Mouse (Mus musculus): ENCODE measurements around the gene Cdk5r2. TPM values are rescaled to one million over a fixed set of nuclear protein-coding genes. Genes with fewer than 3 reads are reported as not detected.
A peak's percentile ranks its signal among the peaks of the same experiment; 100 is the strongest.

Gene Cdk5r2
- polyA plus RNA-seq, 1 experiment from 2014 or later, result 0.47 TPM

DNA sequence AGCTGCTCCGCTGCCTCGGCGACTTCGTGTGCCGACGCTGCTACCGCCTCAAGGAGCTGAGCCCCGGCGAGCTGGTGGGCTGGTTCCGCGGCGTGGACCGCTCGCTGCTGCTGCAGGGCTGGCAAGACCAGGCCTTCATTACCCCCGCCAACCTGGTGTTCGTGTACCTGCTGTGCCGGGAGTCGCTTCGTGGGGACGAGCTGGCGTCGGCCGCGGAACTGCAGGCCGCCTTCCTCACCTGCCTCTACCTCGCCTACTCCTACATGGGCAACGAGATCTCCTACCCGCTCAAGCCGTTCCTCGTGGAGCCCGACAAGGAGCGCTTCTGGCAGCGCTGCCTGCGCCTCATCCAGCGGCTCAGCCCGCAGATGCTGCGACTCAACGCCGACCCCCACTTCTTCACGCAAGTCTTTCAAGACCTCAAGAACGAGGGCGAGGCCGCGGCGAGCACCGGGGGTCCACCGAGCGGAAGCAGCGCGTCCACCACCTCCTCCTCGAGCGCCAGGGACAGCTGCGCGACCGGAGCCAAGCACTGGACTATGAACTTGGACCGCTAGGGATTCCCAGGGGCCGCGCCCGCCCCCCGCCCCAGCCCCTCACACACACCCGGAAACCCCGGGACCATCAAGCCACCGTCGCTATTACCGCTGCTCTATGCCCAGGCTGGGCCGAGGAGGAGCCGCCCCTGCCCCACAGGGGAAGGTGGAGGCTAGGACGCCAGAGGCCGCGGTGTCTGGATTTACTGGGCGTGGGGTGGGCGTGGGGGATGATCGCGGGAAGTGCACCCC lies 1.1 kb downstream of the Cdk5r2 start:
- peak overlapping the region; percentile 99 for H3K4me2 ChIP-seq (replicated peaks)

DNA sequence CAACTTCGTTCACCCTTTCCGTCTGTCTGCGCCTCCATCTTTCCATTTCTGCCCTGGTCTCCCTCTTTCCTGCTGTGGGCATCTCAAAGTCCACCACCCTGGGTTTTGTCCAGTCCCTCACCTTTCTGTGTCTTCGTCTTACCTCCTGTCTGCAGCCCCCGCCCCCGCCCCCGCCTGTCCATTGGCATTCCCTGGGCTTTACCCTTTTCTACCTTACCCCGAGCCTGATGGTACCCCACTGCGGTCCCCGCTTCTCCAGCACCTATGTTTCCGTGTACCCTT lies 1.6 kb downstream of the Cdk5r2 start:
- H3K4me3 ChIP-seq, result peak overlapping the region; percentile 70
- H3K9me3 ChIP-seq, result no peaks in the 10 kb centered on the region
- ATAC-seq (ENCODE audit: insufficient number of reproducible peaks, insufficient read depth, low FRiP score, low TSS enrichment), result no peak
- peaks cover 19% of the 10 kb centered on the region for H3K4me1 ChIP-seq
- under 1% methylated on average over 11 of the region's 11 CpGs for WGBS
- H3K27ac ChIP-seq, result no peak overlapping the region
- no peaks in the 10 kb centered on the region for H3K36me3 ChIP-seq
- H3K27me3 ChIP-seq, result peaks cover 87% of the 10 kb centered on the region
- peak overlapping the region; percentile 99; the same call in 1 of the 2 replicates for H3K4me2 ChIP-seq (replicated peaks)
- no peak overlapping the region for H3K9ac ChIP-seq

More for the DNA sequence above, 1.1 kb downstream of the Cdk5r2 start:
- ATAC-seq (ENCODE audit: insufficient number of reproducible peaks, insufficient read depth, low FRiP score, low TSS enrichment), result no peak
- Histone ChIP-seq H3K9ac (peak overlapping the region; percentile 58), H3K27me3 (peaks cover 92% of the 10 kb centered on the region), H3K36me3 (no peaks in the 10 kb centered on the region), H3K9me3 (no peaks in the 10 kb centered on the region), H3K27ac (no peak overlapping the region), H3K4me1 (peaks cover 19% of the 10 kb centered on the region), H3K4me3 (peak overlapping the region; percentile 70)
- under 1% methylated on average over 74 of the region's 74 CpGs for WGBS

DNA sequence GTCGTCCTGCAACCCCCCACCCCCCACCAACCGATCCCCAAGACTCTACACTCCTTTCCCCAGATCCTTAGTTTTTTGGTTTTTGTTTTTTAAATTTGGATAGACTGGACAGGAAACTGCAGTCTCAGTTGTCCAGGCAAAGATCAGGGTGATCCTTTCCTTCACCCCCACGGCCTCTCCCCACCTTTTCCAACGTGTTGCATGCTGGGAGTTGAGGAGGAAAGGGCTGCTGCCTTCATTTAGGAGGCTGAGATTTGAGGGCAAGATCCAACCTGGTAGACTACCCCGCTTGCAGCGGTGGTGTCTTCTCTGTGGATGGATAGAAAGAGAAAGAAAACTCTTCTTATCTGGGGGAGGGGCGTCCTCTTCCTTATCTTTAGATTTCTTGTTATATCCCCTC lies 2.1 kb downstream of the Cdk5r2 start:
- no peak overlapping the region for H3K9ac ChIP-seq
- WGBS, result 3% methylated on average over 7 of the region's 7 CpGs
- H3K4me2 ChIP-seq (replicated peaks), result 0 out of 2 replicates have a peak overlapping the region, but pooled peaks have one; percentile 99

DNA sequence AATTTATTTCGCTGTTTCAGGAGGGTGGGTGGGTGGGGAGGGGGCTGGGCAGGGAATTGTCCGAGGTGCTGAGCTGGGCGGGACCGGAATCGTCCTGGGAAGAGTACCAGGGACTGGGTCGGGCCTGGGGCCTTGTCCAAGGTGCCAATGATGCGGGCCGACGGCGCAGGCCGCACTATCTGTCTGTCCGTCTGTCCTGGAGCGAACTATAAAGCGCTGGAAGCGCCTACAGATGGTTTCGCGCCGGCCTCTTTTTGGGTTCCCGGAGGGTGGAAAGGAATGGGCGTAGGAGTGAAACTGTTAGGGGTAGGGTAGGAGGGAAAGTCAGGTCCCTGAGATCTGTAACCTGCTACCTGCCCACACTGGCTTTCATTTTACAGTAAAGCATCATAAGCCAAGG lies 2.5 kb downstream of the Cdk5r2 start:
- Histone ChIP-seq H3K36me3 (no peaks in the 10 kb centered on the region), H3K27ac (no peak overlapping the region), H3K27me3 (peaks cover 78% of the 10 kb centered on the region), H3K9me3 (no peaks in the 10 kb centered on the region), H3K4me1 (peaks cover 19% of the 10 kb centered on the region), H3K4me3 (no peak overlapping the region), H3K4me2 (replicated peaks) (0 out of 2 replicates have a peak overlapping the region, but pooled peaks have one; percentile 99), H3K9ac (no peak overlapping the region)
- no peak for ATAC-seq (ENCODE audit: insufficient number of reproducible peaks, insufficient read depth, low FRiP score, low TSS enrichment)
- WGBS, result 3% methylated on average over 20 of the region's 20 CpGs

More for the DNA sequence above, 2.1 kb downstream of the Cdk5r2 start:
- H3K4me3 ChIP-seq, result no peak overlapping the region
- H3K36me3 ChIP-seq, result no peaks in the 10 kb centered on the region
- no peak overlapping the region for H3K27ac ChIP-seq
- peaks cover 19% of the 10 kb centered on the region for H3K4me1 ChIP-seq
- H3K9me3 ChIP-seq, result no peaks in the 10 kb centered on the region
- no peak for ATAC-seq (ENCODE audit: insufficient number of reproducible peaks, insufficient read depth, low FRiP score, low TSS enrichment)
- peaks cover 82% of the 10 kb centered on the region for H3K27me3 ChIP-seq

DNA sequence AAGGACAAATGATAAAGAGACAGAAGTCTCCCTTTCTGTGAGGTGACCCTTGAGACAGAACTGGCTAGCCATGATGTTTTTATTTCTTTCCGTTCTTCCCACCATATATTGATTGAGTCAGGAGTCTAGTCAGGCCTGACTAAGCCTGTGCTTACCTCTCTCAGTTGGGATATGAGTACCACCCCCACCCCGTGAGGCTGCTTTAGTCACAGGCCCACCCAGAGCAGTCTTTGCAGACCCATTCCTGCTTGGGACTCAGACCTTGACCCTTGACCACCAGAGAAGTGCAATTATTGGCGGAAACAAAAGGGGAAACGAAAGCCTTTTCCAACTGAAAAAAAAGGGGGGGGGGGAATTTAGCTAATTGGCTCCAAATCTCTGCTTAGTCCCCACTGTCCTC lies 2.9 kb downstream of the Cdk5r2 start:
- peaks cover 74% of the 10 kb centered on the region for H3K27me3 ChIP-seq
- H3K9ac ChIP-seq, result no peak overlapping the region
- H3K4me3 ChIP-seq, result peak overlapping the region; percentile 36
- WGBS, result 4% methylated on average over 4 of the region's 4 CpGs
- ATAC-seq (ENCODE audit: insufficient number of reproducible peaks, insufficient read depth, low FRiP score, low TSS enrichment), result no peak
- peaks cover 19% of the 10 kb centered on the region for H3K4me1 ChIP-seq
- H3K36me3 ChIP-seq, result no peaks in the 10 kb centered on the region
- no peaks in the 10 kb centered on the region for H3K9me3 ChIP-seq
- peak overlapping the region; percentile 56 for H3K4me2 ChIP-seq (replicated peaks)
- H3K27ac ChIP-seq, result no peak overlapping the region

DNA sequence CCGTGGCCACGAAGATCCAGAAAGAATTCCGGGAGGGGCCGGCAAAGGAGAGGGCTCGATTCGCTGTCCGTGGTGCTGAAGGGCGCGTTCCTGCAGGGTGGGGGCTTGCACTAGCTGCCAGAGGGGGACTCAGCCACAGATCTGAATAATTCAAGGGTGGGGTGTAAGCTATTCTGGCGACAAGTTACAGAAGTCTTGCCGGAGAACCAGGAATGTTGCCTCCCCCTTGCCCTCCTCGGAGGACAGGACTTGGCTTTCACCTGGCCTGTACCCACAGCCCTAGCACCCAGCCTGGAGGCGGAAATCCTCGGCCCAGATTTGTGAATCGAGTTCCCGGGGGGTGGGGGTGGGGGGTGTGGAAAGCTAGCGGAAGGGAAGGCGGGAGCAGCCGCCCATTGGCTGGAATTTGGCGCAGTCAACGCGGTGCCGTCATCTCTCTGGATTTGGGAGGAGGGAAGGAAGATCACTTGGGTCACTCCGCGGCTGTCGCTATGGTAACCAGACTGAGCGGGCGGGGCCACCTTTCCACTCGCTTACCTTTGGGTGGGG lies 3.5 kb downstream of the Cdk5r2 start:
- H3K9me3 ChIP-seq, result no peaks in the 10 kb centered on the region
- H3K9ac ChIP-seq, result no peak overlapping the region
- under 1% methylated on average over 29 of the region's 29 CpGs for WGBS
- 0 out of 2 replicates have a peak, but pooled peaks have one; percentile 30 for ATAC-seq (ENCODE audit: insufficient number of reproducible peaks, insufficient read depth, low FRiP score, low TSS enrichment)
- H3K4me3 ChIP-seq, result peak overlapping the region; percentile 36
- H3K27ac ChIP-seq, result no peak overlapping the region
- no peaks in the 10 kb centered on the region for H3K36me3 ChIP-seq
- peaks cover 19% of the 10 kb centered on the region for H3K4me1 ChIP-seq
- H3K27me3 ChIP-seq, result peaks cover 68% of the 10 kb centered on the region
- H3K4me2 ChIP-seq (replicated peaks), result peak overlapping the region; percentile 56

DNA sequence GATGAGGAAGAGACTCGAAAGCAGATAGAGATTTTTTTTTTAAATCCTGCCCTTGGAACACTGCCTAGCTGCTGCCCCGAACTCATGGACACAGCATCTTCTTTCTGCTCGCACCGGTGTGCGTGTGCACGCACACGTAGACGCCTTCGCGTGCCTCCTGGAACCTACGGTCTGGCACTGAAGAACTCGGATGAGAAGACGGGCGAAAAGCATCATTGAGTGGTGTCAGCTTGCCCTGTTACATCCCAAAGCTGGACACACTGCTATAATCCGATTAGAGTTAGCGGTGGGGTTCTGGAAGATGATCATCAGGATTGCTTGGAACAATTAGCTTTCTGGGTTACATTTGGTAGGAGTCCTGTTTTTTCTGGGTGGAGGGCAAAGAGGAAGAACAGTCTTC lies 4.1 kb downstream of the Cdk5r2 start:
- 4% methylated on average over 16 of the region's 16 CpGs for WGBS
- H3K9ac ChIP-seq, result no peak overlapping the region
- no peaks in the 10 kb centered on the region for H3K36me3 ChIP-seq
- peak overlapping the region; percentile 56 for H3K4me2 ChIP-seq (replicated peaks)
- H3K4me1 ChIP-seq, result peaks cover 19% of the 10 kb centered on the region
- no peaks in the 10 kb centered on the region for H3K9me3 ChIP-seq
- no peak for ATAC-seq (ENCODE audit: insufficient number of reproducible peaks, insufficient read depth, low FRiP score, low TSS enrichment)
- H3K27me3 ChIP-seq, result peaks cover 62% of the 10 kb centered on the region
- peak overlapping the region; percentile 36 for H3K4me3 ChIP-seq
- no peak overlapping the region for H3K27ac ChIP-seq

DNA sequence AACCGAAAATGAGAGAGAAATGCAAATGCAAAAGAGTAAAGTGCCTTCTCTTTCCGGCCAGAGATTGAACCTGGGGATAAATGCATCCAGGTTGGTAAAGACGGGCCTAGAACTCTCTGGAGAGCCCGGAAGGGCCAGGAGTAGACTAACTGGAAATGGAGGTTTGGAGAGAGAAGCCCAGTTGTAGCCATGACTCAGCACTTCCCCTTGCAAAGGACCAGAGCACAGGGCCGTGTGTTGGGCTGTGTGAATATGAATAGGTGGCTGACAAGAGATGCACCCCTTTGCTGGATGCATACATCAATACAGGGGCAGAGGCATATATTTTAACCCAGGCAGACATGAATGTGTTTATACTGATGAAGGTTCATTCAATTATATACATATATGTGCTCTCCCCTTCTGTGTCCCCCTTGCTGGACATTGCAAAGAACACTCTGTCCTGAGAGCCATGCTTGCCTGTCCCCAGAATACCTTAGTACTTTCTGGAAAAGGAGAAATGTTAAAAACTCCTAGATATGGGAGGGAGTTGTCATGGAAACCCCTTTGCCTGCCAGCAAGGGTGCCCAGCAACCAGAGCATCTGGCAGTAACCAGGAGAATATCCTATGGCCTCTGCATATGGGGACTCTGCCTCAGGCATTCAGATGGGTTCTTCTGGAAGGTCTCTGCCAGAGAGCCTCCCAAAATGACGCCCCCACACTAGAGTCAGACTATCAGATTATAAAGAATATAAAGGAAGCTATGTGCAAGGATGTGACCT lies 4.7 kb downstream of the Cdk5r2 start:
- Histone ChIP-seq H3K4me3 (no peak overlapping the region), H3K27me3 (peaks cover 57% of the 10 kb centered on the region), H3K4me1 (peaks cover 15% of the 10 kb centered on the region), H3K4me2 (replicated peaks) (no peak overlapping the region), H3K36me3 (no peaks in the 10 kb centered on the region), H3K27ac (no peak overlapping the region), H3K9me3 (no peaks in the 10 kb centered on the region), H3K9ac (no peak overlapping the region)
- no peak for ATAC-seq (ENCODE audit: insufficient number of reproducible peaks, insufficient read depth, low FRiP score, low TSS enrichment)
- 38% methylated on average over 6 of the region's 6 CpGs for WGBS

DNA sequence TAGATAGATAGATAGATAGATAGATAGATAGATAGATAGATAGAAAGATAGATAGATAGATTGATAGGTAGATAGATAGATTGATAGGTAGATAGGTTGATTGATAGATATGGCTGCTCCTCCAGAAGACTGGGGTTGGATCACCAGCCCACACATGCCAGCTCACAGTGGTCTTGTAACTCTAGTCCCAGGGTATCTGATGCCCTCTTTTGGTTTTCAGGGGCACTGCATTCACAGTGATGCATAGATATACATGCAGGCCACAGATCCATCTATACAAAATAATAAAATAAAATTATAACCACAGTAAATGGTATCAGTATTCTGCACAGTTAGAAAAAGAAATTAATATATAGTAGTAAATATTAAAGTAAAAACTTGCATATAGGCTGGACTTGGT lies 7.0 kb downstream of the Cdk5r2 start:
- Histone ChIP-seq H3K9ac (no peak overlapping the region), H3K9me3 (no peaks in the 10 kb centered on the region)
- ATAC-seq (ENCODE audit: insufficient number of reproducible peaks, insufficient read depth, low FRiP score, low TSS enrichment), result no peak

DNA sequence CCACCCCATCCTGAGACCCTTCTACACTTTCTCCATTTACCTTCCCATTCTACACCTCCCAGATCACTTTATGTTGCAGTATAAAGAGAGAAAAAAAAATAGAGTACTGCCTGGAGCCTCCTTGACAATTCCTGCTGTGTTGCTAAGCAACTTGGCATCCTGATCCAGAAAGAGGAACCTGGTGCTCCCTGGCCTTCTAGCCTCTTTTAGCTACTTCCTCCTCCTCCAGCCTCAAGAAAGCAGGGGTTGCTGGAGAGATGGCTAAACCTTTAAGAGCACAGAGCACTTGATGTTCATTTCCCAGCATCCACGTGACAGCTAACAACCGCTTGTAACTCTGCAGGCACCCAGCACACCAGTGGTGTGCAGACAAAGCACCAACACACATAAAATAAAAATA lies 17.5 kb downstream of the Cdk5r2 start:
- H3K9ac ChIP-seq, result no peak overlapping the region
- no peak for ATAC-seq (ENCODE audit: insufficient number of reproducible peaks, insufficient read depth, low FRiP score, low TSS enrichment)
- no peaks in the 10 kb centered on the region for H3K9me3 ChIP-seq
- H3K36me3 ChIP-seq, result no peaks in the 10 kb centered on the region
- no peak overlapping the region for H3K4me3 ChIP-seq
- peaks cover 7% of the 10 kb centered on the region for H3K27me3 ChIP-seq
- H3K4me1 ChIP-seq, result no peaks in the 10 kb centered on the region
- H3K27ac ChIP-seq, result no peak overlapping the region
- H3K4me2 ChIP-seq (replicated peaks), result no peak overlapping the region
- 66% methylated on average over 2 of the region's 2 CpGs for WGBS

More for the DNA sequence above, 7.0 kb downstream of the Cdk5r2 start:
- Histone ChIP-seq H3K4me1 (0 out of 2 replicates have a peak, but pooled peaks cover 4% of the 10 kb centered on the region), H3K27ac (no peak overlapping the region), H3K4me2 (replicated peaks) (no peak overlapping the region), H3K36me3 (no peaks in the 10 kb centered on the region), H3K27me3 (peaks cover 36% of the 10 kb centered on the region), H3K4me3 (no peak overlapping the region)

DNA sequence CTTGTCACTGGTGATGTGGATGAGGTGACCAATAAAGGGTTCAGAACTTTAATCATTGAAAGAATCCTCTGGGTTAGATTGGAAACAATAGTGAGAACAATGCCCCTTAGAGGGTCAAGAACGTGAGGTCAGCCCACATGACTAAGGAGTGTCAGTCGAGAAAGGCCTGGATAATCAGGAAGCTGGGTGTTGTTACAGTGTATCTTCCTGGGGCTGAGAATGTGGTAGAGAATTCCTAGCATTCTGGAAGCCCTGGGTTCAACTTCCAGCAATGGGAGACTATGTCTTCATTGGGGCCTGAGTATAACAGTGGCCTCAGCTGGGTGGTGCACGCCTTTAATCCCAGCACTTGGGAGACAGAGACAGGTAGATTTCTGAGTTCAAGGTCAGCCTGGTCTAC lies 22.5 kb downstream of the Cdk5r2 start:
- Histone ChIP-seq H3K36me3 (no peaks in the 10 kb centered on the region), H3K4me2 (replicated peaks) (no peak overlapping the region), H3K9me3 (no peaks in the 10 kb centered on the region), H3K27ac (no peak overlapping the region), H3K4me1 (peaks cover 5% of the 10 kb centered on the region), H3K27me3 (peaks cover 49% of the 10 kb centered on the region), H3K9ac (no peak overlapping the region), H3K4me3 (no peak overlapping the region)
- ATAC-seq (ENCODE audit: insufficient number of reproducible peaks, insufficient read depth, low FRiP score, low TSS enrichment), result no peak
- 59% methylated on average over 3 of the region's 3 CpGs for WGBS

Data from embryonic facial prominence, embryonic 12.5 days (tissue).